Mouse (Mus musculus): ENCODE measurements at regions not wholly inside any gene's neighbourhood (a gene's known extent, or its start where the extent isn't known, plus 50 kb on each side); places are given as distances from the start of the nearest gene placed in this dataset.

DNA sequence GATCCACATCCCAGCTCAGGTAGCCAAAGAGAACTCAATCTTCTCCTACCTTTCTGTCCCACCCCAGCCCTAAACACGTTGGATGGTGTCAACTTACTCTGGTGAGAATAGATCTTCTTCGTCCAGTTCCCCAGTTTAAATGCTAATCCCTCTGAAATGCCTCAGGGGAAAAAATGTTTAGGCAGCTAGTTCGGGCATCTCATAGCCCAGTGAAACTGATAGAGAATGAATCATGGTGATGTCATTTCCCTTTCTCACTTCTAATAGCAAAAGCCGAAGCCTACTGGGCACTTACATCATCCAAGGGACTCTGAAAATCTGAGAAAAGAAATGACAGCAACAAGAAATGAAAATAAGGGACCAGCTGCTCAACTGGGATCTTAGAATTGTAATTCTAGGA is 154.9 kb downstream of the Qdpr start:
- TF ChIP-seq CTCF (conservative IDR thresholded peaks at IDR 0.05 in 1 of 2, IDR thresholded peaks at IDR 0.05 in 1 of 2; ENCODE audit: low read depth in 2 of 2, low read length in 2 of 2) (no peak), E2F4 (IDR thresholded peaks at IDR 0.05; ENCODE audit: insufficient replicate concordance, low read depth, low read length) (no peak), CHD2 (IDR thresholded peaks at IDR 0.05; ENCODE audit: low read length) (no peak; the same call in 1 of the 2 replicates), USF1 (IDR thresholded peaks at IDR 0.05; ENCODE audit: low read depth, low read length) (no peak), RAD21 (IDR thresholded peaks at IDR 0.05; ENCODE audit: low read depth, low read length) (no peak), MYC (IDR thresholded peaks at IDR 0.05; ENCODE audit: low read depth, low read length) (0 out of 2 replicates have a peak, but pooled peaks have one; percentile 36), EP300 (IDR thresholded peaks at IDR 0.05; ENCODE audit: low read length) (peak; percentile 74), POLR2A (IDR thresholded peaks at IDR 0.05; ENCODE audit: low read depth, low read length) (peak; percentile 36; the same call in 1 of the 2 replicates), KAT2A (IDR thresholded peaks at IDR 0.05; ENCODE audit: insufficient replicate concordance, low read length) (no peak)
